Mouse (Mus musculus) lung, postnatal 0 days (tissue): Measurements from ENCODE around the gene P2ry14. TPM values are rescaled to one million over a fixed set of nuclear protein-coding genes. Genes with fewer than 3 reads are reported as not detected.

Experiments
- ATAC-seq: fragments of 200-750 bp; cut with Nextera tagmentation; 2 replicates; pipeline ENCODE4 v1.8.0; 2017; ENCODE audit warnings: moderate library complexity
- DNase-seq: peaks from one replicate; pipeline ENCODE4 v3.0.0-alpha.2; 2016; ENCODE audit warnings: low spot score
- H3K27ac ChIP-seq: fragments of 300-500 bp; sonication (generic); 2 replicates; pipeline ENCODE4 v1.5.1; 2014; ENCODE audit warnings: antibody characterized with exemption, mild to moderate bottlenecking, low read length, mixed read lengths
- H3K27me3 ChIP-seq: fragments of 300-500 bp; sonication (generic); replicated peaks from 2 replicates; pipeline ENCODE4 v1.6.1; 2014; ENCODE audit warnings: low read length, mixed read lengths; ENCODE audit not compliant: insufficient read depth
- H3K36me3 ChIP-seq: fragments of 300-500 bp; sonication (generic); 2 replicates; pipeline ENCODE4 v1.6.1; 2014; ENCODE audit warnings: low read length, mixed read lengths; ENCODE audit not compliant: insufficient read depth
- H3K4me1 ChIP-seq: fragments of 300-500 bp; sonication (generic); 2 replicates; pipeline ENCODE4 v1.6.1; 2014; ENCODE audit warnings: antibody characterized with exemption, low read depth, low read length, mixed read lengths; ENCODE audit not compliant: insufficient read depth
- H3K4me2 ChIP-seq: fragments of 300-500 bp; sonication (generic); replicated peaks from 2 replicates; pipeline ENCODE4 v1.6.1; 2014; ENCODE audit warnings: low read depth, mild to moderate bottlenecking, low read length, moderate library complexity, mixed read lengths
- H3K4me3 ChIP-seq: fragments of 300-500 bp; sonication (generic); 2 replicates; pipeline ENCODE4 v1.5.1; 2014; ENCODE audit warnings: low read depth, low read length
- H3K9ac ChIP-seq: fragments of 300-500 bp; sonication (generic); replicated peaks from 2 replicates; pipeline ENCODE4 v1.6.1; 2014; ENCODE audit warnings: low read depth, mild to moderate bottlenecking
- H3K9me3 ChIP-seq: fragments of 300-500 bp; sonication (generic); 2 replicates; pipeline ENCODE4 v1.6.1; 2016; ENCODE audit warnings: low read length, mixed read lengths
- CTCF ChIP-seq: IDR thresholded peaks from 2 replicates; pipeline ENCODE4 v1.5.1; 2016; ENCODE audit warnings: antibody characterized with exemption, mild to moderate bottlenecking
- EP300 ChIP-seq: IDR thresholded peaks from 2 replicates; pipeline ENCODE4 v1.6.1; 2016; ENCODE audit warnings: antibody characterized with exemption, mild to moderate bottlenecking, control low read depth
- WGBS: fragments of 180-500 bp; shearing (Covaris S2); extraction: QIAGEN DNeasy Blood & Tissue Kit; methylation state at CpG from one replicate; pipeline ENCODE4 v1.1.7; 2014; 5-methylcytosine and 5-hydroxymethylcytosine counted together
- polyA plus RNA-seq: library from polyadenylated mRNA; unstranded; fragments of >200 nt; fragmentation: Nextera tagmentation; extraction: Ambion mirVana; gene quantifications from 2 replicates; pipeline ENCODE4 v1.2.1, GENCODE M21; 2015

Gene P2ry14
- polyA plus RNA-seq, 1 experiment from 2014 or later, result 65.2 TPM

GRCm38 (mm10) chr3:59185662-59186061 is 32.2 kb upstream of the P2ry14 start:
- Histone ChIP-seq H3K4me2 (no peak overlapping the region), H3K27me3 (no peaks in the 10 kb centered on the region), H3K9me3 (no peaks in the 10 kb centered on the region), H3K36me3 (no peaks in the 10 kb centered on the region), H3K4me3 (no peak overlapping the region), H3K4me1 (no peaks in the 10 kb centered on the region), H3K9ac (no peak overlapping the region), H3K27ac (no peak overlapping the region)
- TF ChIP-seq EP300 (no peak), CTCF (no peak)
- DNase-seq, result no peak
- 55% methylated on average over 4 of the region's 4 CpGs for WGBS
- no peak for ATAC-seq

- no peak for ATAC-seq
- no peaks in the 10 kb centered on the region for H3K36me3 ChIP-seq
- H3K9ac ChIP-seq, result no peak overlapping the region
- no peak overlapping the region for H3K27ac ChIP-seq
- no peak overlapping the region for H3K4me2 ChIP-seq
- no peaks in the 10 kb centered on the region for H3K9me3 ChIP-seq
- H3K4me3 ChIP-seq, result no peak overlapping the region
- no peaks in the 10 kb centered on the region for H3K4me1 ChIP-seq
- DNase-seq, result no peak
- TF ChIP-seq CTCF (no peak), EP300 (no peak)
- no peaks in the 10 kb centered on the region for H3K27me3 ChIP-seq
These were observed 28.7 kb upstream of the P2ry14 start for GRCm38 (mm10) chr3:59182129-59182528.

- Histone ChIP-seq H3K27ac (no peak overlapping the region), H3K9ac (no peak overlapping the region), H3K9me3 (no peaks in the 10 kb centered on the region), H3K4me2 (no peak overlapping the region), H3K4me3 (no peak overlapping the region), H3K27me3 (no peaks in the 10 kb centered on the region), H3K36me3 (no peaks in the 10 kb centered on the region), H3K4me1 (no peaks in the 10 kb centered on the region)
- no peak for TF ChIP-seq EP300
- no peak for TF ChIP-seq CTCF
- ATAC-seq (peak; percentile 30; the same call in 1 of the 2 replicates), DNase-seq (no peak)
- 57% methylated on average over 5 of the region's 5 CpGs for WGBS
These were observed 27.7 kb upstream of the P2ry14 start for GRCm38 (mm10) chr3:59181134-59181533.

GRCm38 (mm10) chr3:59176871-59177270 is 23.5 kb upstream of the P2ry14 start:
- Histone ChIP-seq H3K9ac (no peak overlapping the region), H3K9me3 (no peaks in the 10 kb centered on the region), H3K4me2 (no peak overlapping the region), H3K27ac (no peak overlapping the region), H3K4me3 (no peak overlapping the region), H3K4me1 (no peaks in the 10 kb centered on the region), H3K27me3 (no peaks in the 10 kb centered on the region), H3K36me3 (no peaks in the 10 kb centered on the region)
- TF ChIP-seq EP300 (no peak), CTCF (no peak)
- ATAC-seq (no peak), DNase-seq (no peak)
- 65% methylated on average over 5 of the region's 5 CpGs for WGBS

- H3K9ac ChIP-seq, result no peak overlapping the region
- H3K4me2 ChIP-seq, result no peak overlapping the region
- no peaks in the 10 kb centered on the region for H3K9me3 ChIP-seq
- H3K27ac ChIP-seq, result no peak overlapping the region
- no peak overlapping the region for H3K4me3 ChIP-seq
- peak; percentile 82 for DNase-seq
- no peaks in the 10 kb centered on the region for H3K36me3 ChIP-seq
- 20% methylated on average over 5 of the region's 5 CpGs for WGBS
- no peaks in the 10 kb centered on the region for H3K27me3 ChIP-seq
- TF ChIP-seq CTCF (peak; percentile 97), EP300 (no peak)
- H3K4me1 ChIP-seq, result no peaks in the 10 kb centered on the region
- peak; percentile 73 for ATAC-seq
These were observed 21.8 kb upstream of the P2ry14 start for GRCm38 (mm10) chr3:59175234-59175633.

- WGBS, result 58% methylated on average over 6 of the region's 6 CpGs
- Histone ChIP-seq H3K27ac (no peak overlapping the region), H3K9ac (no peak overlapping the region), H3K4me1 (no peaks in the 10 kb centered on the region), H3K4me3 (no peak overlapping the region), H3K9me3 (no peaks in the 10 kb centered on the region), H3K27me3 (no peaks in the 10 kb centered on the region), H3K4me2 (no peak overlapping the region), H3K36me3 (no peaks in the 10 kb centered on the region)
- DNase-seq, result no peak
- TF ChIP-seq EP300 (no peak), CTCF (peak; percentile 28; the same call in 1 of the 2 replicates)
- no peak for ATAC-seq
These were observed 21.2 kb upstream of the P2ry14 start for GRCm38 (mm10) chr3:59174426-59175154.
